Mouse (Mus musculus) limb, embryonic 11.5 days (tissue): ENCODE results near the gene Cep57l1. TPM values are rescaled to one million over a fixed set of nuclear protein-coding genes. Genes with fewer than 3 reads are reported as not detected.

Source experiments
- ATAC-seq: fragments of 200-750 bp; cut with Nextera tagmentation; 2 replicates; pipeline ENCODE4 v1.8.0; 2017; ENCODE audit warnings: low read depth; ENCODE audit not compliant: insufficient number of reproducible peaks, low FRiP score, low TSS enrichment
- DNase-seq: peaks from one replicate; pipeline ENCODE4 v3.0.0-alpha.2; 2015; ENCODE audit warnings: low spot score
- H3K27ac ChIP-seq: fragments of 300-500 bp; sonication (generic); replicated peaks from 2 replicates; pipeline ENCODE4 v1.5.1; 2014; ENCODE audit warnings: low read depth, mild to moderate bottlenecking, low read length
- H3K27me3 ChIP-seq: fragments of 300-500 bp; sonication (generic); 2 replicates; pipeline ENCODE4 v1.6.1; 2014; ENCODE audit warnings: mild to moderate bottlenecking, low read length, mixed read lengths; ENCODE audit not compliant: control insufficient read depth, insufficient read depth
- H3K36me3 ChIP-seq: fragments of 300-500 bp; sonication (generic); 2 replicates; pipeline ENCODE4 v1.6.1; 2014; ENCODE audit warnings: mild to moderate bottlenecking, low read length, moderate library complexity, mixed read lengths; ENCODE audit not compliant: control insufficient read depth, insufficient read depth
- H3K4me1 ChIP-seq: fragments of 300-500 bp; sonication (generic); 2 replicates; pipeline ENCODE4 v1.6.1; 2014; ENCODE audit warnings: low read length, mixed read lengths; ENCODE audit not compliant: control insufficient read depth, insufficient read depth
- H3K4me2 ChIP-seq: fragments of 300-500 bp; sonication (generic); 2 replicates; pipeline ENCODE4 v1.6.1; 2014; ENCODE audit warnings: low read depth, mild to moderate bottlenecking, moderate library complexity; ENCODE audit not compliant: severe bottlenecking
- H3K4me3 ChIP-seq: fragments of 300-500 bp; sonication (generic); 2 replicates; pipeline ENCODE4 v1.5.1; 2014; ENCODE audit warnings: low read depth, low read length
- H3K9ac ChIP-seq: fragments of 300-500 bp; sonication (generic); 2 replicates; pipeline ENCODE4 v1.6.1; 2014; ENCODE audit warnings: mild to moderate bottlenecking, low read length
- H3K9me3 ChIP-seq: fragments of 300-500 bp; sonication (generic); 2 replicates; pipeline ENCODE4 v1.6.1; 2016; ENCODE audit warnings: low read length; ENCODE audit not compliant: control insufficient read depth
- WGBS: fragments of 180-500 bp; shearing (Covaris S2); extraction: QIAGEN DNeasy Blood & Tissue Kit; methylation state at CpG from one replicate; pipeline ENCODE4 v1.1.7; 2014; 5-methylcytosine and 5-hydroxymethylcytosine counted together
- microRNA-seq: library from miRNA; unstranded; fragments of <30 nt; microRNA quantifications from one replicate; pipeline ENCODE4, GENCODE M21; 2016
- polyA plus RNA-seq: library from polyadenylated mRNA; unstranded; fragments of >200 nt; fragmentation: Nextera tagmentation; extraction: Ambion mirVana; gene quantifications from 2 replicates; pipeline ENCODE4 v1.2.1, GENCODE M21; 2014

Gene Cep57l1
- polyA plus RNA-seq, 1 experiment from 2014 or later = 21.2 TPM

GRCm38 (mm10) chr10:41675842-41676571 lies 133.7 kb downstream of the Cep57l1 start:
- no peak for DNase-seq
- 89% methylated on average over 6 of the region's 6 CpGs for WGBS

GRCm38 (mm10) chr10:41675243-41675642 lies 134.4 kb downstream of the Cep57l1 start:
- no peaks in the 10 kb centered on the region for H3K9me3 ChIP-seq
- no peak for DNase-seq
- 68% methylated on average over 6 of the region's 6 CpGs for WGBS

More at GRCm38 (mm10) chr10:41675842-41676571, 133.7 kb downstream of the Cep57l1 start:
- no peak for ATAC-seq
- no peaks in the 10 kb centered on the region for H3K9me3 ChIP-seq
- no peak overlapping the region for H3K4me2 ChIP-seq
- H3K4me1 ChIP-seq = no peaks in the 10 kb centered on the region
- H3K36me3 ChIP-seq = no peaks in the 10 kb centered on the region
- H3K9ac ChIP-seq = no peak overlapping the region
- H3K27me3 ChIP-seq = no peaks in the 10 kb centered on the region
- H3K27ac ChIP-seq = no peak overlapping the region
- no peak overlapping the region for H3K4me3 ChIP-seq

GRCm38 (mm10) chr10:41674362-41674761 lies 135.3 kb downstream of the Cep57l1 start:
- no peaks in the 10 kb centered on the region for H3K9me3 ChIP-seq
- ATAC-seq (no peak), DNase-seq (no peak)
- H3K4me1 ChIP-seq = no peaks in the 10 kb centered on the region
- WGBS = 78% methylated on average over 3 of the region's 3 CpGs
- no peak overlapping the region for H3K9ac ChIP-seq
- no peak overlapping the region for H3K27ac ChIP-seq
- H3K36me3 ChIP-seq = no peaks in the 10 kb centered on the region
- H3K4me3 ChIP-seq = no peak overlapping the region
- no peaks in the 10 kb centered on the region for H3K27me3 ChIP-seq
- H3K4me2 ChIP-seq = no peak overlapping the region

More at GRCm38 (mm10) chr10:41675243-41675642, 134.4 kb downstream of the Cep57l1 start:
- Histone ChIP-seq H3K4me2 (no peak overlapping the region), H3K4me1 (no peaks in the 10 kb centered on the region), H3K27me3 (no peaks in the 10 kb centered on the region), H3K9ac (no peak overlapping the region), H3K36me3 (no peaks in the 10 kb centered on the region), H3K27ac (no peak overlapping the region), H3K4me3 (no peak overlapping the region)
- ATAC-seq = no peak

- Histone ChIP-seq H3K4me1 (no peaks in the 10 kb centered on the region), H3K4me3 (no peak overlapping the region), H3K9me3 (no peaks in the 10 kb centered on the region), H3K27me3 (no peaks in the 10 kb centered on the region), H3K27ac (no peak overlapping the region), H3K36me3 (no peaks in the 10 kb centered on the region), H3K9ac (no peak overlapping the region), H3K4me2 (no peak overlapping the region)
- 73% methylated on average over 5 of the region's 5 CpGs for WGBS
- ATAC-seq = no peak
- no peak for DNase-seq
Measured at GRCm38 (mm10) chr10:41670196-41670595, 139.5 kb downstream of the Cep57l1 start.

Small RNA genes within 50 kb of the gene (microRNA-seq; reads per million reads assigned to microRNA genes)
- gene Mir3473b = not detected

Other genes starting within 250 kb of the Cep57l1 start
- 0.29 and 0.54 TPM in 2 replicates for gene Ccdc162, start 93.2 kb downstream of the Cep57l1 start, polyA plus RNA-seq
- gene Sesn1, start 64 bp upstream of the Cep57l1 start, polyA plus RNA-seq = 33.4 and 35.9 TPM in 2 replicates
- gene Armc2, start 208.6 kb upstream of the Cep57l1 start, polyA plus RNA-seq = 5.8 and 7.0 TPM in 2 replicates